Mouse (Mus musculus) intestine, postnatal 0 days (tissue): ENCODE results near the gene Col8a2. TPM values are rescaled to one million over a fixed set of nuclear protein-coding genes. Genes with fewer than 3 reads are reported as not detected.

Source experiments
- ATAC-seq: fragments of 200-750 bp; cut with Nextera tagmentation; 2 replicates; pipeline ENCODE4 v1.8.0; 2017; ENCODE audit warnings: mild to moderate bottlenecking, moderate TSS enrichment, moderate library complexity
- H3K27ac ChIP-seq: fragments of 300-500 bp; sonication (generic); 2 replicates; pipeline ENCODE4 v1.5.1; 2014; ENCODE audit warnings: mild to moderate bottlenecking, low read depth, low read length, moderate library complexity
- H3K27me3 ChIP-seq: fragments of 300-500 bp; sonication (generic); replicated peaks from 2 replicates; pipeline ENCODE4 v1.6.1; 2014; ENCODE audit warnings: low read length, mixed read lengths; ENCODE audit not compliant: control insufficient read depth, insufficient read depth
- H3K36me3 ChIP-seq: fragments of 300-500 bp; sonication (generic); 2 replicates; pipeline ENCODE4 v1.6.1; 2014; ENCODE audit warnings: mild to moderate bottlenecking, moderate library complexity; ENCODE audit not compliant: control insufficient read depth, insufficient read depth
- H3K4me1 ChIP-seq: fragments of 300-500 bp; sonication (generic); replicated peaks from 2 replicates; pipeline ENCODE4 v1.6.1; 2014; ENCODE audit warnings: antibody characterized with exemption, low read length, mixed read lengths; ENCODE audit not compliant: control insufficient read depth, insufficient read depth
- H3K4me2 ChIP-seq: fragments of 300-500 bp; sonication (generic); replicated peaks from 2 replicates; pipeline ENCODE4 v1.6.1; 2014; ENCODE audit warnings: low read depth, mild to moderate bottlenecking, moderate library complexity
- H3K4me3 ChIP-seq: fragments of 300-500 bp; sonication (generic); 2 replicates; pipeline ENCODE4 v1.5.1; 2014; ENCODE audit warnings: low read depth, low read length
- H3K9ac ChIP-seq: fragments of 300-500 bp; sonication (generic); 2 replicates; pipeline ENCODE4 v1.6.1; 2014; ENCODE audit warnings: mild to moderate bottlenecking, low read depth, low read length
- H3K9me3 ChIP-seq: fragments of 300-500 bp; sonication (generic); 2 replicates; pipeline ENCODE4 v1.6.1; 2016; ENCODE audit warnings: mixed run types; ENCODE audit not compliant: control insufficient read depth
- CTCF ChIP-seq: sonication (generic); IDR thresholded peaks from 2 replicates; pipeline ENCODE4 v1.5.1; 2016; ENCODE audit warnings: low read depth, mild to moderate bottlenecking, control low read depth, antibody characterized with exemption, moderate library complexity
- WGBS: fragments of 180-500 bp; shearing (Covaris S2); extraction: QIAGEN DNeasy Blood & Tissue Kit; methylation state at CpG from one replicate; pipeline ENCODE4 v1.1.7; 2014; 5-methylcytosine and 5-hydroxymethylcytosine counted together
- polyA plus RNA-seq: library from polyadenylated mRNA; unstranded; fragments of >200 nt; fragmentation: Nextera tagmentation; extraction: Ambion mirVana; gene quantifications from 2 replicates; pipeline ENCODE4 v1.2.1, GENCODE M21; 2015

Gene Col8a2
- 1.5 and 2.2 TPM in 2 replicates for polyA plus RNA-seq

DNA sequence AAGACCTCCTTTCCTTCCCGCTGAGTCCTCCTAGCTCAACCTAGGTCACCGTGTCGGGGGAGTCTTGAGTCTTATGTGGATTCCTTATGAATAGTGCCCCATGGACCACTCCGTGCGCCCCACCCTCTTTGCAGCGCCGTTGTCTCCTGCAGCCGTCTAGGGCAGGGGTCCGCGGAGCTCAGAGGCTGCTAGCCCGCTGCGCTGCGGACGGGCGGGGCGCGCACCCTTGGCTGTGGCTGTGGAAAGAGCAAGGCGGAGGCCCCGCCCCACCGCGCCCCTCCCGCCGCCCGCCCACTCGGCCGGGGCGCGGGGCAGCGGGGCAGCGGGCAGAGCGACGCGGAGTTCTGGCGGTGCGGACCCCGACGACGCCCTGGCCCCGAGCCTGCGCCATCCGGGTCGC, at the start of gene Col8a2:
Gene Col8a2, plus strand, starts transcription at position 302 of the 400 bp plus-strand sequence.
- TF ChIP-seq CTCF, result no peak
- H3K9me3 ChIP-seq, result no peaks in the 10 kb centered on the region
- peaks cover 47% of the 10 kb centered on the region for H3K27me3 ChIP-seq
- no peaks in the 10 kb centered on the region for H3K36me3 ChIP-seq
- H3K4me1 ChIP-seq, result no peaks in the 10 kb centered on the region; the same call in 1 of the 2 replicates
- no peak within 1 kb of the TSS for H3K27ac ChIP-seq
- peak within 1 kb of the TSS; percentile 45 for H3K4me3 ChIP-seq
- H3K9ac ChIP-seq, result peak within 1 kb of the TSS; percentile 46
- 1% methylated on average over 42 of the region's 42 CpGs for WGBS
- ATAC-seq, result 0 out of 2 replicates have a peak, but pooled peaks have one; percentile 49
- H3K4me2 ChIP-seq, result peak within 1 kb of the TSS; percentile 76

GRCm38 (mm10) chr4:126237721-126238242, 48.8 kb upstream of the Col8a2 start:
- Histone ChIP-seq H3K27me3 (no peaks in the 10 kb centered on the region), H3K4me1 (no peaks in the 10 kb centered on the region), H3K36me3 (peaks cover 80% of the 10 kb centered on the region), H3K4me3 (no peak overlapping the region), H3K27ac (no peak overlapping the region), H3K9ac (no peak overlapping the region), H3K4me2 (no peak overlapping the region), H3K9me3 (no peaks in the 10 kb centered on the region)
- peak; percentile 23; the same call in 1 of the 2 replicates for TF ChIP-seq CTCF
- WGBS, result 67% methylated on average over 5 of the region's 5 CpGs
- no peak for ATAC-seq

DNA sequence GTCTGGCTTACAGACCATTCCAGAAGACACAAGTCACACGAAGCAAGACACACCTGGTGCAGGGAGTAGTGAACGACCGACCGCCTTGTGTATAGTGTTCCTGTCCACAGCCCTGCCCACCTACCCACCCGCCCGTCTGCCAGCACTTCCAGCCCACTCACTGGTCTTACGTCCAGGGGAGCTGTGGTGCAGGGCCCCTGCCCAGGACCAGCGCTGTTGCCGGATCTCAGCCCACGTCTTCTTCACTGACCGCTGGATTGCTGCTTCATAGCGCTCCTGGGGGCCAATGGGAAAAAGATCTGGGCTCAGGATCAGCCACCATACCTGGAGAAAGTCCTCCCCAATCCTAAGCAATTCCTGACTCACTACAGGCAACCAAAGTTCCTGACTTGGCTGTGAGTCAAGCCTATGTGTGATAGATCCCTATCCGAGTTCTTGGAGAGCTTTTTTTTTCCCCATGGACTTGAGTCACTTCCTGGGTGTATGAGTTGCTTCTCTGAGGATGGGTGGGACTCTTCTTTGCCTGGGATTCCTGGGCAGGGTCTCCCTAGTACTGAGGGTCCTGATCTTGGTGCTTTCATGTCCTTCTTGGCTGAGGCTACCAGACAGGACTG, 46.6 kb upstream of the Col8a2 start:
- H3K9me3 ChIP-seq, result no peaks in the 10 kb centered on the region
- TF ChIP-seq CTCF, result no peak
- WGBS, result 85% methylated on average over 13 of the region's 13 CpGs
- H3K27me3 ChIP-seq, result no peaks in the 10 kb centered on the region
- H3K36me3 ChIP-seq, result peaks cover 58% of the 10 kb centered on the region
- no peak for ATAC-seq
- H3K4me1 ChIP-seq, result no peaks in the 10 kb centered on the region
- no peak overlapping the region for H3K4me3 ChIP-seq
- no peak overlapping the region for H3K9ac ChIP-seq
- H3K4me2 ChIP-seq, result no peak overlapping the region
- peak overlapping the region; percentile 7; the same call in 1 of the 2 replicates for H3K27ac ChIP-seq

DNA sequence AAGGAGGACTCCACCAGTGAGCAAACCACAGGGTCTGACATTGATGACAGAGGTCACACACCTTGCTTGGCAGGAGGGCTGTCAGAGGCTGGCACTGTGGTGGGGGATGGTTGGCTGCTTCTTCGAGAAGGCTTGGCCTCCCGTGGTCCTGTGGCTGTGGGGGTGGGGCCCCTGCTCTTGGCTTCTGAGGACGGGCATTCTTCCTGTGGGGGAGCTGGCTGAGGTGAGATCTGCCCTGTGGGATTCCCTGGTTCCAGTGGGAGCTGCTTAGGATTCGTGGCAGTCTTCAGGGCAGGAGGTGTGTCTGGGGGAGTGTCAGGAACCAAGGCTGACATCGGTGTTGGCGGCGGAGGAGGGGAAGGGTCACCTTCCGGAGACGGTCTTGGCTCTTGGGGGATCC, 44.6 kb upstream of the Col8a2 start:
- Histone ChIP-seq H3K27me3 (no peaks in the 10 kb centered on the region), H3K36me3 (peaks cover 42% of the 10 kb centered on the region), H3K4me1 (no peaks in the 10 kb centered on the region), H3K9me3 (no peaks in the 10 kb centered on the region), H3K27ac (no peak overlapping the region), H3K4me3 (no peak overlapping the region), H3K4me2 (no peak overlapping the region), H3K9ac (no peak overlapping the region)
- TF ChIP-seq CTCF, result no peak
- ATAC-seq, result no peak
- WGBS, result 59% methylated on average over 9 of the region's 9 CpGs

GRCm38 (mm10) chr4:126242510-126242909, 44.1 kb upstream of the Col8a2 start:
- H3K27me3 ChIP-seq, result no peaks in the 10 kb centered on the region
- H3K4me1 ChIP-seq, result no peaks in the 10 kb centered on the region
- H3K4me2 ChIP-seq, result no peak overlapping the region
- H3K9me3 ChIP-seq, result no peaks in the 10 kb centered on the region
- H3K27ac ChIP-seq, result no peak overlapping the region
- 95% methylated on average over 6 of the region's 6 CpGs for WGBS
- ATAC-seq, result no peak
- peaks cover 39% of the 10 kb centered on the region for H3K36me3 ChIP-seq
- H3K4me3 ChIP-seq, result no peak overlapping the region
- no peak overlapping the region; the same call in 1 of the 2 replicates for H3K9ac ChIP-seq
- no peak for TF ChIP-seq CTCF

- H3K27ac ChIP-seq, result no peak overlapping the region
- no peak overlapping the region for H3K9ac ChIP-seq
- TF ChIP-seq CTCF, result no peak
- H3K4me1 ChIP-seq, result no peaks in the 10 kb centered on the region
- H3K4me3 ChIP-seq, result no peak overlapping the region
- H3K4me2 ChIP-seq, result no peak overlapping the region
- no peaks in the 10 kb centered on the region for H3K9me3 ChIP-seq
- peaks cover 8% of the 10 kb centered on the region for H3K36me3 ChIP-seq
- no peaks in the 10 kb centered on the region for H3K27me3 ChIP-seq
- 84% methylated on average over 13 of the region's 13 CpGs for WGBS
- no peak for ATAC-seq
Observed at GRCm38 (mm10) chr4:126246202-126246889, 40.2 kb upstream of the Col8a2 start.
